Mouse (Mus musculus) C2C12 (cell line): ENCODE data around the gene Chrdl2. TPM values are rescaled to one million over a fixed set of nuclear protein-coding genes. Genes with fewer than 3 reads are reported as not detected.
"Not testable (repeated sequence)": the region's sequence is repeated elsewhere in the genome, so short reads cannot be mapped to it uniquely, and the experiment has no call there.

ENCODE experiments used
- H3K27me3 ChIP-seq: one replicate; pipeline ENCODE4 v1.6.1; 2011; ENCODE audit not compliant: control insufficient read depth, insufficient read depth, insufficient read length
- H3K36me3 ChIP-seq: one replicate; pipeline ENCODE4 v1.6.1; 2011; ENCODE audit not compliant: control insufficient read depth, insufficient read depth
- H3K4me3 ChIP-seq: one replicate; pipeline ENCODE4 v1.5.1; 2011; ENCODE audit warnings: mild to moderate bottlenecking, control low read depth; ENCODE audit not compliant: poor library complexity, insufficient read depth, severe bottlenecking
- H3K79me2 ChIP-seq: one replicate; pipeline ENCODE4 v1.6.1; 2011; ENCODE audit not compliant: control insufficient read depth, insufficient read depth
- H3K79me3 ChIP-seq: one replicate; pipeline ENCODE4 v1.6.1; 2011; ENCODE audit warnings: low read depth, control low read depth
- H3ac ChIP-seq: one replicate; pipeline ENCODE3; 2011; ENCODE audit warnings: low read depth; ENCODE audit not compliant: control insufficient read depth, insufficient read length
- CEBPB ChIP-seq: IDR thresholded peaks from one replicate; pipeline ENCODE4 v1.6.1; 2011; ENCODE audit warnings: low read depth, mild to moderate bottlenecking, control low read depth, moderate library complexity
- CTCF ChIP-seq: IDR thresholded peaks from one replicate; pipeline ENCODE4 v1.5.1; 2011; ENCODE audit not compliant: control insufficient read depth, insufficient read depth, insufficient read length
- FOSL1 ChIP-seq: IDR thresholded peaks from one replicate; pipeline ENCODE4 v1.8.0; 2011; ENCODE audit warnings: mild to moderate bottlenecking, low read length; ENCODE audit not compliant: poor library complexity, insufficient read depth, severe bottlenecking
- MAX ChIP-seq: IDR thresholded peaks from one replicate; pipeline ENCODE4 v1.6.1; 2011; ENCODE audit warnings: mild to moderate bottlenecking, control low read depth
- MYOD1 ChIP-seq: IDR thresholded peaks from one replicate; pipeline ENCODE4 v1.6.1; 2011; ENCODE audit warnings: low read depth; ENCODE audit not compliant: control insufficient read depth, insufficient read length
- MYOG ChIP-seq: IDR thresholded peaks from one replicate; pipeline ENCODE4 v1.6.1; 2011; ENCODE audit not compliant: control insufficient read depth, insufficient read length; ENCODE audit errors: extremely low read depth
- USF1 ChIP-seq: IDR thresholded peaks from one replicate; pipeline ENCODE4 v1.6.1; 2011; ENCODE audit warnings: low read depth, mild to moderate bottlenecking, control low read depth, moderate library complexity
- long read RNA-seq, 2 experiments: library from polyadenylated mRNA; unstranded; transcript quantifications; one replicate each; pipeline ENCODE4 v2.0.0; 2019 to 2020
- polyA plus RNA-seq: library from polyadenylated mRNA; unstranded; fragments of >200 nt; fragmentation: generic; extraction: Trizol; gene quantifications from one replicate; pipeline ENCODE4 v1.2.1, GENCODE M21; 2012; ENCODE audit warnings: missing spikeins

Chrdl2 gene
- polyA plus RNA-seq: not detected
- long read RNA-seq, experiment 1: 0 reads
- long read RNA-seq, experiment 2: 0 reads

- Histone ChIP-seq H3K4me3 (no peak within 1 kb of the TSS), H3K36me3 (no peaks in the 10 kb centered on the region), H3K79me2 (no peaks in the 10 kb centered on the region), H3ac (no peak within 1 kb of the TSS), H3K27me3 (peaks cover 53% of the 10 kb centered on the region), H3K79me3 (no peaks in the 10 kb centered on the region)
- TF ChIP-seq CEBPB: no peak
- TF ChIP-seq USF1: no peak
- no peak for TF ChIP-seq CTCF
- no peak for TF ChIP-seq FOSL1
- no peak for TF ChIP-seq MYOG
- no peak for TF ChIP-seq MYOD1
- no peak for TF ChIP-seq MAX
These were observed at the start of gene Chrdl2 for GRCm38 (mm10) chr7:100005790-100006189. Gene Chrdl2, plus strand, starts transcription at chr7:100006172.

GRCm38 (mm10) chr7:99957226-99957965 is 48.6 kb upstream of the Chrdl2 start:
- Histone ChIP-seq H3K36me3 (no peaks in the 10 kb centered on the region), H3K4me3 (no peak overlapping the region), H3ac (no peak overlapping the region), H3K27me3 (no peaks in the 10 kb centered on the region), H3K79me3 (peaks cover 4% of the 10 kb centered on the region), H3K79me2 (peaks cover 29% of the 10 kb centered on the region)
- TF ChIP-seq MYOD1 (no peak), MAX (no peak), FOSL1 (no peak), USF1 (no peak), CEBPB (no peak), MYOG (no peak), CTCF (no peak)

- H3ac ChIP-seq, H3K36me3 ChIP-seq, H3K4me3 ChIP-seq, H3K27me3 ChIP-seq: not testable (repeated sequence)
- Histone ChIP-seq H3K79me2 (peaks cover 58% of the 10 kb centered on the region), H3K79me3 (peaks cover 25% of the 10 kb centered on the region)
These were observed 45.4 kb upstream of the Chrdl2 start for GRCm38 (mm10) chr7:99960571-99960970.

- no peak for TF ChIP-seq MYOG
- TF ChIP-seq CTCF: no peak
- no peak for TF ChIP-seq USF1
- no peak for TF ChIP-seq MYOD1
- no peak for TF ChIP-seq CEBPB
- TF ChIP-seq FOSL1: no peak
- Histone ChIP-seq H3ac (no peak overlapping the region), H3K79me2 (peaks cover 64% of the 10 kb centered on the region), H3K27me3 (no peaks in the 10 kb centered on the region), H3K36me3 (no peaks in the 10 kb centered on the region), H3K79me3 (peaks cover 31% of the 10 kb centered on the region), H3K4me3 (no peak overlapping the region)
These were observed 44.5 kb upstream of the Chrdl2 start for GRCm38 (mm10) chr7:99961518-99961917.

- Histone ChIP-seq H3K79me2 (peaks cover 73% of the 10 kb centered on the region), H3K36me3 (no peaks in the 10 kb centered on the region), H3K79me3 (peaks cover 40% of the 10 kb centered on the region), H3K4me3 (no peak overlapping the region), H3ac (no peak overlapping the region), H3K27me3 (no peaks in the 10 kb centered on the region)
- TF ChIP-seq MYOD1: no peak
- no peak for TF ChIP-seq CEBPB
- no peak for TF ChIP-seq USF1
- TF ChIP-seq CTCF: no peak
- TF ChIP-seq MYOG: no peak
- TF ChIP-seq MAX: no peak
- TF ChIP-seq FOSL1: no peak
These were observed 43.3 kb upstream of the Chrdl2 start for GRCm38 (mm10) chr7:99962536-99963236.
